Mouse (Mus musculus): ENCODE measurements at regions not wholly inside any gene's neighbourhood (a gene's known extent, or its start where the extent isn't known, plus 50 kb on each side); places are given as distances from the start of the nearest gene placed in this dataset.

DNA sequence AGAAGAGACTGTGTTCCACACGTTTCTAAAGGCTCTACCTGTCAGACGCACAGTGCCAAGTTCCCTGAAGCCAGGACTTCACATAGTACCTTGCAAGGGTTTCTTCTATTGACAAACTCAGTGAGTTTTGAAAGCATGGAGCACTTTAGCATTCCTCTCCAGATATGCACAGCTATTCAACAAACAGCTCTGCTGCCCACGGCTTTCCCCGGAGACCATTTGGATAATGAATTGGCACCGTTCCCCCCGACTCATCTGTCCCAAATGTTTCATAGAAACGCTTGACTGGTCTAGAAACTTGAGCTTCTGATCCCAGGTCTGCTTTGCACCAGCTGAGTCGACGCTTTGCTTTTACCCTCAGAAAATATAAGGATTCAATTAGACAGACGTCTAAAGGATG, 162.2 kb upstream of the St6galnac5 start:
- no peak for TF ChIP-seq CTCF (IDR thresholded peaks at IDR 0.05; ENCODE audit: low read depth, low read length)
- TF ChIP-seq GATA1 (IDR thresholded peaks at IDR 0.05; ENCODE audit: borderline replicate concordance, low read length) = no peak
- no peak for TF ChIP-seq POLR2AphosphoS5 (IDR thresholded peaks at IDR 0.05; ENCODE audit: insufficient replicate concordance, low read depth, low read length)

All from G1E (cell line).